Mouse (Mus musculus): ENCODE results near the gene Cog2.

GRCm38 (mm10) chr8:124575811-124576210 is 55.2 kb downstream of the Cog2 start, which contains the start of gene Capn9:
- TF ChIP-seq CTCF (IDR thresholded peaks at IDR 0.05; ENCODE audit: extremely low read depth, insufficient read depth, low read length) (no peak), POLR2A (IDR thresholded peaks at IDR 0.05; ENCODE audit: extremely low read depth, insufficient read depth, low read length) (no peak)

Data from cortical plate, adult 2 months (tissue).